Mouse (Mus musculus): ENCODE data around the gene Gpr62. TPM values are rescaled to one million over a fixed set of nuclear protein-coding genes. Genes with fewer than 3 reads are reported as not detected.

Gene Gpr62
- polyA plus RNA-seq (2014; fragmentation: Illumina TruSeq; extraction: RNeasy Lipid Tissue Mini Kit (QIAGEN cat#74804); ENCODE audit: low replicate concordance): not detected

GRCm38 (mm10) chr9:106465571-106466200, at the start of gene Gpr62:
Gene Gpr62, minus strand, starts transcription at chr9:106465938.

GRCm38 (mm10) chr9:106514273-106514672, 48.5 kb upstream of the Gpr62 start, which contains the start of gene Iqcf5:
Gene Iqcf5, plus strand, starts transcription at chr9:106514573.

GRCm38 (mm10) chr9:106499667-106500066, 33.9 kb upstream of the Gpr62 start, which contains the start of gene Iqcf1:
Gene Iqcf1, plus strand, starts transcription at chr9:106499967.

GRCm38 (mm10) chr9:106476924-106477484, 11.3 kb upstream of the Gpr62 start, which contains the start of gene Parp3:
Gene Parp3, minus strand, starts transcription at chr9:106476949.

GRCm38 (mm10) chr9:106475663-106476001, 9.9 kb upstream of the Gpr62 start, which contains the start of gene Rrp9:
Gene Rrp9, plus strand, starts transcription at chr9:106475963.

GRCm38 (mm10) chr9:106453271-106454070, 12.3 kb downstream of the Gpr62 start, which contains the start of gene Pcbp4:
Gene Pcbp4, plus strand, starts transcription at chr9:106453291.

GRCm38 (mm10) chr9:106447348-106447747, 18.4 kb downstream of the Gpr62 start, which contains the start of the genes Abhd14b and Abhd14a:
Gene Abhd14b, plus strand, starts transcription at chr9:106447459.
Gene Abhd14a, minus strand, starts transcription at chr9:106447678.

GRCm38 (mm10) chr9:106429221-106430014, 36.3 kb downstream of the Gpr62 start, which contains the start of gene Rpl29:
Gene Rpl29, plus strand, starts transcription at chr9:106429454.

Other genes starting within 250 kb of the Gpr62 start
- not detected for gene Tlr9, start 243.3 kb downstream of the Gpr62 start, polyA plus RNA-seq (2014; fragmentation: Illumina TruSeq; extraction: RNeasy Lipid Tissue Mini Kit (QIAGEN cat#74804); ENCODE audit: low replicate concordance)
- gene Alas1, start 217.3 kb downstream of the Gpr62 start, polyA plus RNA-seq (2014; fragmentation: Illumina TruSeq; extraction: RNeasy Lipid Tissue Mini Kit (QIAGEN cat#74804); ENCODE audit: low replicate concordance): 43.5 TPM
- gene Poc1a, start 184.9 kb downstream of the Gpr62 start, polyA plus RNA-seq (2014; fragmentation: Illumina TruSeq; extraction: RNeasy Lipid Tissue Mini Kit (QIAGEN cat#74804); ENCODE audit: low replicate concordance): 0.37 TPM
- gene Dusp7, start 97.3 kb downstream of the Gpr62 start, polyA plus RNA-seq (2014; fragmentation: Illumina TruSeq; extraction: RNeasy Lipid Tissue Mini Kit (QIAGEN cat#74804); ENCODE audit: low replicate concordance): 5.7 TPM
- gene Rpl29, start 36.5 kb downstream of the Gpr62 start, polyA plus RNA-seq (2014; fragmentation: Illumina TruSeq; extraction: RNeasy Lipid Tissue Mini Kit (QIAGEN cat#74804); ENCODE audit: low replicate concordance): 5.7 TPM
- 7.4 TPM for gene Acy1, start 27.6 kb downstream of the Gpr62 start, polyA plus RNA-seq (2014; fragmentation: Illumina TruSeq; extraction: RNeasy Lipid Tissue Mini Kit (QIAGEN cat#74804); ENCODE audit: low replicate concordance)
- 12.4 TPM for gene Abhd14b, start 18.5 kb downstream of the Gpr62 start, polyA plus RNA-seq (2014; fragmentation: Illumina TruSeq; extraction: RNeasy Lipid Tissue Mini Kit (QIAGEN cat#74804); ENCODE audit: low replicate concordance)
- 1.6 TPM for gene Abhd14a, start 18.3 kb downstream of the Gpr62 start, polyA plus RNA-seq (2014; fragmentation: Illumina TruSeq; extraction: RNeasy Lipid Tissue Mini Kit (QIAGEN cat#74804); ENCODE audit: low replicate concordance)
- gene Pcbp4, start 12.6 kb downstream of the Gpr62 start, polyA plus RNA-seq (2014; fragmentation: Illumina TruSeq; extraction: RNeasy Lipid Tissue Mini Kit (QIAGEN cat#74804); ENCODE audit: low replicate concordance): 0.63 TPM
- not detected for gene Rrp9, start 10.0 kb upstream of the Gpr62 start, polyA plus RNA-seq (2014; fragmentation: Illumina TruSeq; extraction: RNeasy Lipid Tissue Mini Kit (QIAGEN cat#74804); ENCODE audit: low replicate concordance)
- gene Parp3, start 11.0 kb upstream of the Gpr62 start, polyA plus RNA-seq (2014; fragmentation: Illumina TruSeq; extraction: RNeasy Lipid Tissue Mini Kit (QIAGEN cat#74804); ENCODE audit: low replicate concordance): 5.5 TPM
- gene Iqcf1, start 34.0 kb upstream of the Gpr62 start, polyA plus RNA-seq (2014; fragmentation: Illumina TruSeq; extraction: RNeasy Lipid Tissue Mini Kit (QIAGEN cat#74804); ENCODE audit: low replicate concordance): not detected
- gene Iqcf5, start 48.6 kb upstream of the Gpr62 start, polyA plus RNA-seq (2014; fragmentation: Illumina TruSeq; extraction: RNeasy Lipid Tissue Mini Kit (QIAGEN cat#74804); ENCODE audit: low replicate concordance): not detected
- 1.5 TPM for gene Iqcf3, start 95.7 kb upstream of the Gpr62 start, polyA plus RNA-seq (2014; fragmentation: Illumina TruSeq; extraction: RNeasy Lipid Tissue Mini Kit (QIAGEN cat#74804); ENCODE audit: low replicate concordance)
- gene Iqcf4, start 105.1 kb upstream of the Gpr62 start, polyA plus RNA-seq (2014; fragmentation: Illumina TruSeq; extraction: RNeasy Lipid Tissue Mini Kit (QIAGEN cat#74804); ENCODE audit: low replicate concordance): not detected
- not detected for gene Iqcf6, start 160.6 kb upstream of the Gpr62 start, polyA plus RNA-seq (2014; fragmentation: Illumina TruSeq; extraction: RNeasy Lipid Tissue Mini Kit (QIAGEN cat#74804); ENCODE audit: low replicate concordance)
- not detected for gene Grm2, start 190.1 kb upstream of the Gpr62 start, polyA plus RNA-seq (2014; fragmentation: Illumina TruSeq; extraction: RNeasy Lipid Tissue Mini Kit (QIAGEN cat#74804); ENCODE audit: low replicate concordance)
- gene Tex264, start 220.0 kb upstream of the Gpr62 start, polyA plus RNA-seq (2014; fragmentation: Illumina TruSeq; extraction: RNeasy Lipid Tissue Mini Kit (QIAGEN cat#74804); ENCODE audit: low replicate concordance): 3.5 TPM